Mouse (Mus musculus): ENCODE results near the gene Gm6337. TPM values are rescaled to one million over a fixed set of nuclear protein-coding genes. Genes with fewer than 3 reads are reported as not detected.

Gm6337 gene
- total RNA-seq (2023) = not detected in 4 replicates

GRCm38 (mm10) chr14:6058167-6058566 lies at the start of gene Gm6337:
TSS of gene Gm6337 (minus strand) at chr14:6058267.

DNA sequence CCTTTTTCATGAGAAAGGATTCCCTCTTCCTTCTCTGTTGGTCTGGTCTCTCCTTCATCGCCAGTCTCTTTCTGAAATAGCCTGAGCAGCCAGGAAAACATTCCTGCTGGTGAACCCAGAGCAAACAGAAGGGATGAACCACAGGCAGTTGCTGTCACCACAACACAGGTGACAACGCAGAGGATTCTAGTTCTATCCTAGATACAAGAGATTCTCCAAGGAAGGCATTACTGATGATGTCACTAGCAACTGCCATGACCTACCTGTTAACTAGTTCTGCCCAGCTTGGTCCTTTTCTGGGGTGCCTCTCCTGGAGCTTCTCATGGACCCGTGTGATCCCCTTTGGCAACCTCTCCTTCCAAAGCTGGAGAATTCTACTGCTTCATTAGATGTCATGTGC lies 35.8 kb upstream of the Gm6337 start, which contains the start of gene Gm8206:
TSS of gene Gm8206 (minus strand) at position 101 of the 400 bp plus-strand sequence.

Other genes with a start within 250 kb of the Gm6337 start
- not detected in 4 replicates for gene Gm3424, start 227.9 kb downstream of the Gm6337 start, total RNA-seq (2023)
- gene Gm8237, start 177.9 kb downstream of the Gm6337 start, total RNA-seq (2023) = not detected in 4 replicates
- not detected in 4 replicates for gene Gm3248, start 96.5 kb downstream of the Gm6337 start, total RNA-seq (2023)
- gene Gm3453, start 79.1 kb downstream of the Gm6337 start, total RNA-seq (2023) = not detected in 4 replicates
- not detected in 4 replicates for gene Gm8206, start 35.7 kb upstream of the Gm6337 start, total RNA-seq (2023)
- gene Gm3468, start 50.4 kb upstream of the Gm6337 start, total RNA-seq (2023) = not detected in 4 replicates
- gene Gm3476, start 67.5 kb upstream of the Gm6337 start, total RNA-seq (2023) = not detected in 4 replicates
- not detected in 4 replicates for gene Gm21560, start 161.0 kb upstream of the Gm6337 start, total RNA-seq (2023)
- gene Gm3411, start 229.0 kb upstream of the Gm6337 start, total RNA-seq (2023) = 0.35 TPM in 1 of 4 replicates, not detected in the others
- gene Gm21103, start 246.6 kb upstream of the Gm6337 start, total RNA-seq (2023) = not detected in 4 replicates

Data from B cell, adult 62 days (primary cell).